Mouse (Mus musculus) spleen, adult 2 months (tissue): ENCODE measurements at regions not wholly inside any gene's neighbourhood (a gene's known extent, or its start where the extent isn't known, plus 50 kb on each side); places are given as distances from the start of the nearest gene placed in this dataset.

Experiments
- CTCF ChIP-seq: fragments of 200-500 bp; IDR thresholded peaks from 2 replicates; pipeline ENCODE4 v1.5.1; 2011; ENCODE audit warnings: mild to moderate bottlenecking, inconsistent platforms; ENCODE audit not compliant: insufficient read depth, insufficient read length, insufficient replicate concordance; ENCODE audit errors: extremely low read depth
- POLR2A ChIP-seq: fragments of 200-500 bp; IDR thresholded peaks from 2 replicates; pipeline ENCODE4 v1.6.1; 2011; ENCODE audit warnings: low read depth, low read length, inconsistent platforms

DNA sequence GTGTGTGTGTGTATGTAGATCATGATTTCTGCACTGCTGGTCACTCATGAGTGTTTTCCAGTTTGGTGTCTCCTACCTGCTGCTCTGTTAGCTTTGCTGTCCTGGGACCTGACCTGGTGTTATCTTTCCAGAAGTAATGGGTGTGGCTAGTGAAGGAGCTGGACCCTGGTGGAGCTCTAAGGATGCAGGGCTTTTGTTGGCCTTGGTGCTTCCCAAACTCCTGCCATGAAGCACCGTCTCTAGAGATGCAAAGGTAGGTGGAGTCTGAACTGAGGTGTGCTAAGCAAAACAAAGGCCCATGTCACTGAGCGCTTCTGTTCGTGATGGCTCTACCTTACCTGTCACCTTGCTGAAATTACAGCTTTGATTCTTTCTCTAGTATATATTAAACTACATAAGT lies 96.6 kb upstream of the Sulf2 start:
- no peak for TF ChIP-seq CTCF
- TF ChIP-seq POLR2A, result no peak
